Mouse (Mus musculus): ENCODE measurements around the gene Kansl1.

Gene Kansl1

DNA sequence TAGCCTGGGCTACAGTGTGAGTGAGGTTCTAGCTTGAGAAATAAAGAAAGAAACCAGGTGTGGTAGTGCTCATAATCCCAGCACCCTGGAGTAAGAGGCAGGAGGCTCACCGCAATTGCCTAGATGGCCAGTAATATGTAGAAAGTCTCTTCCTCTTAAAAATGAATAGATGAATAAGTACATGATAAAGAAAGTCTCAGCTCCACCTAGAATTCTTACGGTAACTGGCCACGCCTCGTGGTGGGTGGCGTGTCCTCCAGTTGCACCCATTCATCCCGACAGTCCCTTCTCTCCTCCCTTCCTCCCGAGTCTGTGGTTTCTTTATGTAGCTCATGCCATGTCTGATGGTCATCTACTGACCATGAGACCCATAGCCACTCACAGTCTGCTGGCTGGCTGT lies 162.9 kb downstream of the Kansl1 start:
- DNase-seq, result no peak

- DNase-seq, result no peak
These were observed 165.3 kb downstream of the Kansl1 start for GRCm38 (mm10) chr11:104303088-104303960.

DNA sequence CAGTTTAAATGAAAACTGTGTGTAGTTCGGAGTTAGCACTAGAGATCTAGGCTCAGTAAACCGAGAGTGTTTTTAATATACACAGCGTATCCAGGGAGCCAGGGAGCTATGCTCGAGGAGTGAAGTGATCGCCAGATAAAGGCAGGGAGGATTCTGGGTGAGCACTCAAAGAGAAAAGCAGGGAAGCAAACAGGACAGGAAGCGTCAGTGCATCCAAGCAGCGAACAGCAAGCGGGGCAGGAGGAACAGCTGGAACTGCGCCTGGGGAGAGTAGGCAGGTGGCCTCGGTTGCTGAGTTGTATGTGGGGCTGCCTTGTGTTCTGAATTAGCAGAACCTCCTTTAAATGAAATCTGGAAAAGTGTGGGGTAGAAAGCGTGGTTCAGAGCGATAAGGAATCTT lies 166.0 kb downstream of the Kansl1 start:
- no peak for DNase-seq

- no peak for DNase-seq
These were observed 171.0 kb downstream of the Kansl1 start for GRCm38 (mm10) chr11:104297671-104298070.

- no peak for DNase-seq
These were observed 173.0 kb downstream of the Kansl1 start for GRCm38 (mm10) chr11:104295656-104296055.

DNA sequence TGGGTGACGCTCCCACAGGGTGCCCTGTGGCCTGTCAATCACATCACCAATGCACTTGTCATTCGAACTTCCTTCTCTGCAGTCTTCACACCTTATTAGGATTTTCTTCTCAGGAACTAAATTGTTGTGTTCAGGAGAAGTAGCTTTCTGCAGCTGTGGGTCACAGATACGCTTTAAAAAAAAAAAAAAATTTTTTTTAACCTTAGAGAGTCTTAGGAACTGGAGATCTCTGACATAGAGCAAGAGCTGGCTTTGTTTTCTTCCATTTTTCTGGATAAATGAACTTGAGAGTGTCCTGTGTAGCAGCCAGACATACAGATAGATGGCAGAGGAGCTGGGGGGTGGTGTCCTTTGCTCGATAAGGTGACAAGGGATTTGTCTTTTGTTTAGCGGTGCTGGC lies 173.5 kb downstream of the Kansl1 start:
- no peak for DNase-seq

- DNase-seq, result no peak
These were observed 175.4 kb downstream of the Kansl1 start for GRCm38 (mm10) chr11:104293241-104293640.

- DNase-seq, result no peak
These were observed 176.0 kb downstream of the Kansl1 start for GRCm38 (mm10) chr11:104292443-104293220.

DNA sequence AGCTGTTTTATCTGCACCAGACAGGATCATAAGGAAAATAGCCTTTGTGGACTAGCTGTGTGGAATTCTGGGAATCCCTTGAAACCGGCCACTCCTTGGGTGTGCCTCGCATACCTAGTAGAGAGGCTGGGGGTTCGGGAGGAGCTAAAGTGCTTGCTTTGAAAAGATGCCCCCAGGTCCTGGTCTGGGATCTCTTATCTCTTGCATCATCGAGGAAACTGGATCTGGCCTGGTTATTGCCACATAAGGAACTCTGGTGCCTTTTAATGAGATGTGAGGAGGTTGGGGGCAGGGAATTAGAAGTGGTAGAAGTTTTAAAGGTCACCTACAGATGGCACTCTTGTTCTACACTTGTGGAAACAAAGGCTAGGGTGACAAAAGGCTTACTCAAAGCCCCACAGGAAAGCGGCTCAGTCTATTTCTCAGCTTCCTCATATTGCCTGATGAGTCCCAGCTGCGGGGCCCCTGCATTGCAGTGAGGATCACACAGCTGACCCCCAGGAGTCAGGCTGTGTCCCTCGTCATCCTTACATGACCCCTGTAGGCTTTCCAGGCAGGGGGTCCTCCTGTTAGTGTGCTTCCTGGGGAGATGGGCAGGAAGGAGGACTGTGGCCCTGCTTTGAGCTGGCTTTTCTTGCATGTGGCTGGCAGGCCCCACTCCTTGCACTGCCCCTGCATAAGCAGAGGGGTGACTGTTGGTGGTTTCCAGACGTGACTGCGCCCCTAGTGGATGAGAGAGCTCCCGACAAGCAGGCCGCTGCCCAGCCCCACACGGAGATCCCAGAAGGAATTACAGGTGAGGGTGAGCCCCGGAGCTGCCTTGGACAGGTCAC lies 179.2 kb downstream of the Kansl1 start:
- peak; percentile 68 to 71 for DNase-seq

- DNase-seq, result peak; percentile 47 to 78
These were observed 179.8 kb downstream of the Kansl1 start for GRCm38 (mm10) chr11:104288835-104289198.

DNA sequence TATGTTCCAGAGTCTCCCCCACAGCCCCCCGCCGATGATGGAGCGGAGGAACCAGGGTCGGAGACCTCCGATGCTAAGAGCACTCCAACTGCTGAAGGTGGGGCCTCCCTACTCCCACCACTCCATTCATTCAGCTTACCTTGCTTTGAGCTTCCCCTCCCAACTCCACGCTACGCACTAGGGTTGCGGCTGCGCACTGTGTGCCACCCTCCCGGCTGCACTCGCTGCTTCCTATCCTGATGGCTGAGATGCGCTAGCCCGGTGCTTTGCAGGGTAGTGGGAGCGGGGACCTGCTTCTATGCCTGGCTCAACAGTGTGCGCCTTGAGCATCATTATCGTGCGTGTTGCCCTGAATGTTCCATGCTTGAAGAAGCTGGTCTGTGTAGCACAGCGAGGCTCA lies 181.5 kb downstream of the Kansl1 start:
- no peak for DNase-seq
